Mouse (Mus musculus): ENCODE measurements around the gene Ptch2.

The Ptch2 gene

GRCm38 (mm10) chr4:117131198-117131597, 35.3 kb downstream of the Ptch2 start:
- DNase-seq, result no peak

GRCm38 (mm10) chr4:117131890-117132793, 36.3 kb downstream of the Ptch2 start:
- DNase-seq, result no peak

GRCm38 (mm10) chr4:117132794-117133143, 36.9 kb downstream of the Ptch2 start:
- DNase-seq, result no peak

- no peak for DNase-seq
Observed at GRCm38 (mm10) chr4:117133366-117133796, 37.5 kb downstream of the Ptch2 start.

- peak; percentile 99 for DNase-seq
Observed at GRCm38 (mm10) chr4:117133817-117134600, 38.1 kb downstream of the Ptch2 start, which contains the start of gene Plk3. Gene Plk3 (minus strand): TSS chr4:117133963.

- DNase-seq, result no peak
Observed at GRCm38 (mm10) chr4:117134601-117134995, 38.7 kb downstream of the Ptch2 start.

GRCm38 (mm10) chr4:117136034-117136433, 40.2 kb downstream of the Ptch2 start:
- DNase-seq, result no peak

- no peak for DNase-seq
Observed at GRCm38 (mm10) chr4:117138295-117139216, 42.7 kb downstream of the Ptch2 start.

- DNase-seq, result peak; percentile 56
Observed at GRCm38 (mm10) chr4:117139217-117139612, 43.3 kb downstream of the Ptch2 start.

GRCm38 (mm10) chr4:117140613-117141012, 44.7 kb downstream of the Ptch2 start:
- DNase-seq, result no peak

- no peak for DNase-seq
Observed at GRCm38 (mm10) chr4:117143023-117143422, 47.1 kb downstream of the Ptch2 start.

- DNase-seq, result no peak
Observed at GRCm38 (mm10) chr4:117145248-117145647, 49.4 kb downstream of the Ptch2 start.

GRCm38 (mm10) chr4:117146176-117146575, 50.3 kb downstream of the Ptch2 start:
- DNase-seq, result peak; percentile 89

GRCm38 (mm10) chr4:117148047-117148713, 52.3 kb downstream of the Ptch2 start:
- DNase-seq, result no peak

- no peak for DNase-seq
Observed at GRCm38 (mm10) chr4:117148815-117149214, 52.9 kb downstream of the Ptch2 start.

- DNase-seq, result no peak
Observed at GRCm38 (mm10) chr4:117149291-117150211, 53.7 kb downstream of the Ptch2 start.

- no peak for DNase-seq
Observed at GRCm38 (mm10) chr4:117150212-117150733, 54.4 kb downstream of the Ptch2 start.

GRCm38 (mm10) chr4:117151416-117151815, 55.5 kb downstream of the Ptch2 start:
- DNase-seq, result no peak

GRCm38 (mm10) chr4:117152714-117153113, 56.8 kb downstream of the Ptch2 start:
- no peak for DNase-seq

- no peak for DNase-seq
Observed at GRCm38 (mm10) chr4:117155020-117155791, 59.3 kb downstream of the Ptch2 start.
